Mouse (Mus musculus) CH12.LX (cell line): ENCODE data around the gene Tada2a. TPM values are rescaled to one million over a fixed set of nuclear protein-coding genes. Genes with fewer than 3 reads are reported as not detected.

ENCODE experiments used
- DNase-seq: peaks from one replicate; pipeline ENCODE4 v3.0.0-alpha.2; 2013; ENCODE audit errors: extremely low read depth
- H3K27ac ChIP-seq: 2 replicates; pipeline ENCODE4 v1.5.1; 2012; ENCODE audit warnings: low read depth, mild to moderate bottlenecking, control low read depth, moderate library complexity; ENCODE audit not compliant: insufficient read depth
- H3K27me3 ChIP-seq: replicated peaks from 2 replicates; pipeline ENCODE3; 2012; ENCODE audit warnings: inconsistent platforms
- H3K36me3 ChIP-seq, 2 experiments: replicated peaks in 1 of 2; 2 replicates each; pipeline versions ENCODE3 to v1.6.1; 2012; ENCODE audit warnings: inconsistent platforms in 1 of 2, low read length in 1 of 2, mild to moderate bottlenecking in 1 of 2, mixed read lengths in 1 of 2, moderate library complexity in 1 of 2; ENCODE audit not compliant: control insufficient read depth in 1 of 2, insufficient read depth in 1 of 2
- H3K4me1 ChIP-seq, 2 experiments: 2 replicates each; pipeline ENCODE4 v1.6.1; 2012; ENCODE audit warnings: inconsistent platforms in 1 of 2, moderate library complexity in 1 of 2; ENCODE audit not compliant: insufficient read depth in 2 of 2, control insufficient read depth in 1 of 2
- H3K4me2 ChIP-seq: 2 replicates; pipeline ENCODE4 v1.6.1; 2012; ENCODE audit warnings: low read depth, mild to moderate bottlenecking, control low read depth; ENCODE audit not compliant: poor library complexity, insufficient read depth, severe bottlenecking
- H3K4me3 ChIP-seq, 3 experiments: fragments of 150-350 bp in 1 of 3; sonication (generic) in 1 of 3; replicated peaks in 1 of 3; 2 replicates each; pipeline versions ENCODE3 to v1.5.1; 2011 to 2012; ENCODE audit warnings: low read depth in 2 of 3, low read length in 2 of 3, mild to moderate bottlenecking in 2 of 3, moderate library complexity in 2 of 3, control low read depth in 1 of 3, improper control_type of control experiment in 1 of 3, inconsistent platforms in 1 of 3, mixed read lengths in 1 of 3; ENCODE audit not compliant: poor library complexity in 1 of 3
- H3K79me2 ChIP-seq: replicated peaks from 2 replicates; pipeline ENCODE4 v1.6.1; 2012; ENCODE audit warnings: mild to moderate bottlenecking, moderate library complexity; ENCODE audit not compliant: control insufficient read depth, poor library complexity, insufficient read depth, severe bottlenecking; ENCODE audit errors: extremely low read depth
- H3K9ac ChIP-seq: 2 replicates; pipeline ENCODE4 v1.6.1; 2012; ENCODE audit warnings: low read depth, mild to moderate bottlenecking, control low read depth, moderate library complexity; ENCODE audit not compliant: insufficient read depth
- H3K9me3 ChIP-seq: replicated peaks from 2 replicates; pipeline ENCODE3; 2012; ENCODE audit warnings: low read length, inconsistent platforms, mixed read lengths
- BHLHE40 ChIP-seq: IDR thresholded peaks from 2 replicates; pipeline ENCODE4 v1.6.1; 2011; ENCODE audit warnings: mild to moderate bottlenecking, low read depth, low read length, improper control_type of control experiment
- CHD1 ChIP-seq: IDR thresholded peaks from 2 replicates; pipeline ENCODE4 v1.6.1; 2012; ENCODE audit warnings: low read depth, low read length, improper control_type of control experiment, inconsistent platforms
- CHD2 ChIP-seq: IDR thresholded peaks from 2 replicates; pipeline ENCODE4 v1.6.1; 2011; ENCODE audit warnings: low read length, improper control_type of control experiment
- CTCF ChIP-seq, 2 experiments: IDR thresholded peaks in 1 of 2; conservative IDR thresholded peaks in 1 of 2; 2 replicates each; pipeline ENCODE4 v1.5.1; 2011 to 2012; ENCODE audit warnings: low read depth in 2 of 2, low read length in 2 of 2, improper control_type of control experiment in 1 of 2, inconsistent platforms in 1 of 2, mild to moderate bottlenecking in 1 of 2, moderate library complexity in 1 of 2
- E2F4 ChIP-seq: IDR thresholded peaks from 2 replicates; pipeline ENCODE4 v1.6.1; 2011; ENCODE audit warnings: low read depth, low read length, improper control_type of control experiment; ENCODE audit not compliant: insufficient replicate concordance
- ELF1 ChIP-seq: IDR thresholded peaks from 2 replicates; pipeline ENCODE4 v1.6.1; 2014; ENCODE audit warnings: low read depth, mild to moderate bottlenecking, inconsistent platforms, low read length, improper control_type of control experiment
- EP300 ChIP-seq: IDR thresholded peaks from 2 replicates; pipeline ENCODE4 v1.6.1; 2011; ENCODE audit warnings: low read length, improper control_type of control experiment
- ETS1 ChIP-seq: conservative IDR thresholded peaks from 2 replicates; pipeline ENCODE4 v1.6.1; 2012; ENCODE audit warnings: low read depth, mild to moderate bottlenecking, inconsistent platforms, low read length, improper control_type of control experiment, moderate library complexity
- GABPA ChIP-seq: IDR thresholded peaks from 2 replicates; pipeline ENCODE4 v1.6.1; 2012; ENCODE audit warnings: low read depth, low read length, improper control_type of control experiment, inconsistent platforms; ENCODE audit not compliant: insufficient replicate concordance
- HCFC1 ChIP-seq: IDR thresholded peaks from 2 replicates; pipeline ENCODE4 v1.6.1; 2012; ENCODE audit warnings: low read depth, mild to moderate bottlenecking, inconsistent platforms, low read length, improper control_type of control experiment
- IRF4 ChIP-seq: IDR thresholded peaks from 2 replicates; pipeline ENCODE4 v1.6.1; 2014; ENCODE audit warnings: low read depth, mild to moderate bottlenecking, inconsistent platforms, low read length, improper control_type of control experiment
- JUN ChIP-seq: IDR thresholded peaks from 2 replicates; pipeline ENCODE4 v1.6.1; 2011; ENCODE audit warnings: low read depth, mild to moderate bottlenecking, low read length, improper control_type of control experiment, moderate library complexity; ENCODE audit not compliant: insufficient read depth
- JUND ChIP-seq: conservative IDR thresholded peaks from 2 replicates; pipeline ENCODE4 v1.6.1; 2011; ENCODE audit warnings: low read depth, low read length, improper control_type of control experiment
- KAT2A ChIP-seq: IDR thresholded peaks from 2 replicates; pipeline ENCODE4 v1.6.1; 2012; ENCODE audit warnings: low read length, improper control_type of control experiment, inconsistent platforms; ENCODE audit not compliant: insufficient replicate concordance
- MAFK ChIP-seq: IDR thresholded peaks from 2 replicates; pipeline ENCODE4 v1.6.1; 2011; ENCODE audit warnings: low read length, improper control_type of control experiment; ENCODE audit not compliant: insufficient replicate concordance
- MAX ChIP-seq: IDR thresholded peaks from 2 replicates; pipeline ENCODE4 v1.6.1; 2011; ENCODE audit warnings: low read length, improper control_type of control experiment
- MAZ ChIP-seq: IDR thresholded peaks from 2 replicates; pipeline ENCODE4 v1.6.1; 2012; ENCODE audit warnings: low read depth, mild to moderate bottlenecking, inconsistent platforms, low read length, improper control_type of control experiment, moderate library complexity
- MEF2A ChIP-seq: IDR thresholded peaks from 2 replicates; pipeline ENCODE4 v1.6.1; 2014; ENCODE audit warnings: low read depth, mild to moderate bottlenecking, inconsistent platforms, low read length, improper control_type of control experiment, borderline replicate concordance
- MXI1 ChIP-seq: IDR thresholded peaks from 2 replicates; pipeline ENCODE4 v1.6.1; 2011; ENCODE audit warnings: mild to moderate bottlenecking, low read depth, low read length, improper control_type of control experiment
- MYC ChIP-seq: IDR thresholded peaks from 2 replicates; pipeline ENCODE4 v1.6.1; 2011; ENCODE audit warnings: low read depth, mild to moderate bottlenecking, improper control_type of control experiment, low read length
- NELFE ChIP-seq: IDR thresholded peaks from 2 replicates; pipeline ENCODE4 v1.6.1; 2011; ENCODE audit warnings: low read depth, low read length, improper control_type of control experiment
- NRF1 ChIP-seq: IDR thresholded peaks from 2 replicates; pipeline ENCODE4 v1.6.1; 2014; ENCODE audit warnings: low read depth, mild to moderate bottlenecking, inconsistent platforms, low read length, improper control_type of control experiment, moderate library complexity
- PAX5 ChIP-seq: IDR thresholded peaks from 2 replicates; pipeline ENCODE4 v1.6.1; 2012; ENCODE audit warnings: low read length, inconsistent platforms, mixed read lengths
- POLR2A ChIP-seq: IDR thresholded peaks from 2 replicates; pipeline ENCODE4 v1.6.1; 2011; ENCODE audit warnings: low read depth, mild to moderate bottlenecking, improper control_type of control experiment, low read length
- POLR2AphosphoS2 ChIP-seq: IDR thresholded peaks from 2 replicates; pipeline ENCODE4 v1.6.1; 2011; ENCODE audit warnings: low read depth, low read length, improper control_type of control experiment
- RAD21 ChIP-seq: IDR thresholded peaks from 2 replicates; pipeline ENCODE4 v1.6.1; 2011; ENCODE audit warnings: low read depth, mild to moderate bottlenecking, low read length, improper control_type of control experiment, moderate library complexity
- RCOR1 ChIP-seq: conservative IDR thresholded peaks from 2 replicates; pipeline ENCODE4 v1.6.1; 2012; ENCODE audit warnings: low read depth, mild to moderate bottlenecking, inconsistent platforms, low read length, improper control_type of control experiment
- SIN3A ChIP-seq: IDR thresholded peaks from 2 replicates; pipeline ENCODE4 v1.6.1; 2012; ENCODE audit warnings: low read length, improper control_type of control experiment, inconsistent platforms
- SMC3 ChIP-seq: IDR thresholded peaks from 2 replicates; pipeline ENCODE4 v1.6.1; 2011; ENCODE audit warnings: low read depth, low read length, improper control_type of control experiment
- TBP ChIP-seq: conservative IDR thresholded peaks from 2 replicates; pipeline ENCODE4 v1.6.1; 2011; ENCODE audit warnings: low read depth, low read length, improper control_type of control experiment
- TCF12 ChIP-seq: IDR thresholded peaks from 2 replicates; pipeline ENCODE4 v1.6.1; 2014; ENCODE audit warnings: low read depth, mild to moderate bottlenecking, inconsistent platforms, low read length, improper control_type of control experiment
- UBTF ChIP-seq: IDR thresholded peaks from 2 replicates; pipeline ENCODE4 v1.6.1; 2012; ENCODE audit warnings: low read depth, mild to moderate bottlenecking, inconsistent platforms, low read length, improper control_type of control experiment, moderate library complexity
- USF1 ChIP-seq: IDR thresholded peaks from 2 replicates; pipeline ENCODE4 v1.6.1; 2014; ENCODE audit warnings: low read depth, mild to moderate bottlenecking, inconsistent platforms, low read length, improper control_type of control experiment
- ZC3H11A ChIP-seq: IDR thresholded peaks from 2 replicates; pipeline ENCODE4 v1.6.1; 2012; ENCODE audit warnings: low read depth, mild to moderate bottlenecking, inconsistent platforms, low read length, improper control_type of control experiment
- ZKSCAN1 ChIP-seq: IDR thresholded peaks from 2 replicates; pipeline ENCODE4 v1.6.1; 2012; ENCODE audit warnings: low read depth, inconsistent platforms, low read length, improper control_type of control experiment, borderline replicate concordance
- ZMIZ1 ChIP-seq: IDR thresholded peaks from 2 replicates; pipeline ENCODE4 v1.6.1; 2012; ENCODE audit warnings: low read depth, mild to moderate bottlenecking, inconsistent platforms, low read length, improper control_type of control experiment
- ZNF384 ChIP-seq: IDR thresholded peaks from 2 replicates; pipeline ENCODE4 v1.6.1; 2012; ENCODE audit warnings: low read depth, low read length, improper control_type of control experiment, inconsistent platforms
- dilution Hi-C: fragments of 300-500 bp; cut with MboI; formaldehyde crosslinking; loops from 2 replicates; pipeline ENCODE4 v1.14.3; 2020; ENCODE audit warnings: low sequenced_read_pairs; ENCODE audit not compliant: extremely low pct_unique_long_range_greater_than_20kb, extremely low pct_ligation_motif_present
- in situ Hi-C: fragments of 300-500 bp; cut with MboI; formaldehyde crosslinking; loops from 3 replicates; pipeline ENCODE4 v1.14.3; 2019; ENCODE audit warnings: low sequenced_read_pairs, low pct_ligation_motif_present, low pct_unique_long_range_greater_than_20kb, mixed read lengths
- polyA plus RNA-seq: library from polyadenylated mRNA; unstranded; fragments of >175 nt; gene quantifications from 2 replicates; pipeline ENCODE4 v1.2.1, GENCODE M21; 2012; ENCODE audit warnings: low read depth; ENCODE audit not compliant: insufficient read length
- total RNA-seq, 2 experiments: library from RNA; depleted of rRNA; stranded (reverse); fragments of 300-350 nt in 1 of 2; fragments of >200 nt in 1 of 2; gene quantifications; 2 replicates each; pipeline ENCODE4 v1.2.3; 2012 to 2014

The Tada2a gene
- total and polyA plus RNA-seq, 3 experiments: 34.1 to 66.1 (median 37.5) TPM

GRCm38 (mm10) chr11:84042808-84043762 lies 86.3 kb downstream of the Tada2a start:
- H3K9ac ChIP-seq: peak overlapping the region; percentile 38; the same call in 1 of the 2 replicates
- no peaks in the 10 kb centered on the region for H3K27me3 ChIP-seq
- peaks cover 7 to 39% of the 10 kb centered on the region in 2 experiments for H3K4me1 ChIP-seq
- H3K4me3 ChIP-seq: no peak overlapping the region
- peak overlapping the region; percentile 75 for H3K4me2 ChIP-seq
- H3K9me3 ChIP-seq: no peaks in the 10 kb centered on the region
- H3K79me2 ChIP-seq: no peaks in the 10 kb centered on the region
- peak overlapping the region; percentile 88 for H3K27ac ChIP-seq
- peak; percentile 98 for DNase-seq
- dilution Hi-C loops (no loop called here), in situ Hi-C loops (loop anchor here (10.0 kb wide), 1 partner anchor 258 kb away; no protein-coding TSS in a partner anchor)
- peaks cover 39 to 56% of the 10 kb centered on the region in 2 experiments for H3K36me3 ChIP-seq
- TF ChIP-seq GABPA (no peak), NELFE (peak; percentile 71), HCFC1 (peak; percentile 60), RAD21 (no peak; the same call in none of the 2 replicates), NRF1 (no peak), CHD1 (peak; percentile 78; the same call in 1 of the 2 replicates), ETS1 (peak; percentile 99), MYC (peak; percentile 100), USF1 (peak; percentile 40), SMC3 (peak; percentile 25; the same call in 1 of the 2 replicates), TBP (peak; percentile 65; the same call in 1 of the 2 replicates), MAFK (no peak), E2F4 (no peak), IRF4 (peak; percentile 99), EP300 (peak; percentile 96), BHLHE40 (peak; percentile 74), MAZ (peak; percentile 66), CTCF (conservative IDR thresholded peaks at IDR 0.05 in 1 of 2, IDR thresholded peaks at IDR 0.05 in 1 of 2; ENCODE audit: low read depth in 2 of 2, low read length in 2 of 2) (0 out of 4 replicates have a peak, but pooled peaks of 1 of the 2 experiments have one; percentile 10), POLR2AphosphoS2 (peak; percentile 75), SIN3A (peak; percentile 98), MEF2A (peak; percentile 87), ZKSCAN1 (no peak), ZMIZ1 (peak; percentile 89; the same call in 1 of the 2 replicates), KAT2A (no peak), UBTF (no peak), TCF12 (peak; percentile 89), POLR2A (peak; percentile 75), MAX (peak; percentile 96), ELF1 (peak; percentile 29; the same call in 1 of the 2 replicates), PAX5 (no peak), ZC3H11A (no peak), CHD2 (peak; percentile 83), RCOR1 (peak; percentile 88), MXI1 (peak; percentile 98), JUN (peak; percentile 100), ZNF384 (0 out of 2 replicates have a peak, but pooled peaks have one; percentile 17), JUND (peak; percentile 99)
